Mouse (Mus musculus): ENCODE measurements around the gene Vstm2b.

The Vstm2b gene

DNA sequence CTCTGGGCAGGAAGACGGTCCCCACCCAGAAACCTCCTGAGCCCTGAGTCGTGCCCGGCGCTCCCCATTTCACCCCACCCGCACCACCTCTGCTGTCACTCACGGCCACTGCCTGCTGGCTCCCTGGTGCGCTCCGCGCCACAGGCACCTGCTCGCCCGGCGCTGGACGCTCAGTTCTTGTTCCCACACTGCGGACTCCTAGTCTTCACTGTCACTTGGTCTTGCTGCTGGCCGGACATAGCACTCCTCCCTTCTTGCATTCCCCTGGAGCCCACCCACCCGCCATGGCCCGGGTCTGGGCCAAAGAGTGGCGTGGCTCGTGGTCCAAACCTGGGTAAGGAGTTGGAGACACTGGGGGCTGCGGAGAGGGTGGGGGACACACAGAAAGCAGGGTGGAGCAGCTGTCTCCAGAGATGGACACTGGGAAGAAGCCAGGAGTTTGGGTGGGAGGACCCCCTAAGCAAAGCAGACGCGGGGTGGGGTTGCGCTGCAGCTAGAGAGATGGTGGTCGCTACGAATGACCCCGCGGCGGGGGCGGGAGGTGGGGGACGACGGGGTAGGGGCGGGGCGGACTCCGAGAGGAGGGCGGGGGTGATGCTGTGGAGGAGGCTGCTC, at the start of gene Vstm2b:
TSS of gene Vstm2b (plus strand) at position 233 of the 615 bp plus-strand sequence.
- DNase-seq = peak; percentile 88

DNA sequence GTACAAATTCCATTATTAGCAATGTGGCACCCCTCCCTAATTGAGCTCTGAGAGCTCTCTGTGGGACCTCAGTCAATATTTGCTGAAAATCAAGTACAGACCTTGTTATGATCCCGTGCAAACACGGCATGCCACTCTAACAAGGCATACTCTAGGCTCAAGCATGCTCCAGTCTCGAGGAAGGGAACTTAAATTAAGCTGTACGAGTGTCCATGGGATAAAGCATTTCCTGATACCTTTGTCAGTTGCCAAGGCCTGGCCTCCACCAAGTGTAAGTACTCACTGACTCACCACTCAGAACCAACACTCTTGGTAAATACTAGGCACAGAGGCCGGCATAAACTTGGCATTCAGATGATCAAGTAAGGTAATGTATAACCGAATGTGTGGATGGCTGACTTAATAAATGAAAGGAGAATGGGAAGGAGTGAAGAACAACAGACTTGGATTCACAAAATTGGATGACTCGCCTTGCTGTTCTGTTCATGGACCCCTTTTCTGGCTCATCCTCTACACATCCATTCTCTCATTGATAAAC, 42.0 kb upstream of the Vstm2b start:
- peak; percentile 34 for DNase-seq

DNA sequence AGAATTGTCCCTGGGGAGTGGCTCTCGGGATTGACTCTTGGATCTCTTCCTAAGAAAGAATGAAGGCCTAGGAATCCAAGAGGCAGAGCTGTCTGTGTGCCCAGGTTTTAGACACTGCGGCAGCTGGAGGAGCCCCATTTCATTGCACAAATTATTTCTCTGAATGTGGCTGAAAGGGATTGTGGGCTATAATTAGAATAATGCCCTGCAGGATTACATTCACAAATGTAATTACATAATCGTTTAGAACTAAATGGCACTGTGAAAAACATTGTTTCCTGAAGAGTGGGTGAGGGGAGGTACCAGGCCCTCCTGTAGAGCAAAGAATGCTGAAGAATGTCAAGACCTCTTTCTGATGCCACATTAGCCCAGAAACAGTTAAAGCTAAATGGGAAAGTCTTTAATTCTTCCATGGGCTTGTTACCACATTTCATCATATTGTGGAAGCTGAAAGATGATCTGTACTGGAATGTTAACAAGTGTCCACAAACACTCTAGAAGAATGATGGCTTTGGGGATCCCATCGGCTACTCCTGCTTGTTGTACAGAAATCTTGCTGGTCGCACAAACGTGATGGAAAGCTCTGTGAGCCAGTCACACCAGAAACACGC, 24.6 kb upstream of the Vstm2b start:
- no peak for DNase-seq

DNA sequence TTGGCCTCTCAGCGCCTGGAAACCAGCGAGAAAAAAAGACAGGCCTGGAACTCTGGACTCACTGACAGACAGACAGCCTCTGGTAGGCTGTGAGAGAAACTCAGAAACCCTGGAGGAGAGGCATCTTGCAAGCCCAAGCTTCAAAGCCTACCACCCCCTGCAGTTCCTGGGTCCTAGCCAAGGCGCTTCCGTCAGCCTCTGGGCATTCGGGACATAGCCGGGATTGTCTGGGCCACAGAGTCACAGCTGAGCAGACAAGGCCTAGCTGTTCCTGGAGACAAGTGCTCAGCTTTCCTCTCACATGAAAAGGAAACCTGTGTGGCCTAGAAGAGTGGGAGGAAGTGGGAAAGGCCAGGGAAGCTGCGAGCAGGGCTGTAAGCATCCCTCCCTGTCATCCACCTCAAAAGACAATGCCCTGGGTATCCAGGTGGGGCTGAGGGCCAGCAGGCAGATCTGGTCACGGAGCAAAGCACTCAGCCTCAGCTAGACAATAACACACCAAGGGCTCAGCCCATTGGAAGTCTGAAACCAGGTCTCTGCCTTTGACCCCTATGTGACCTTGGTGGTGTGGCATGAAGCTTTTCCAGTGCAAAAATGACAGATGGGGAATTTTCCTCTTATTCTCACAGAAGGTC, 13.2 kb upstream of the Vstm2b start:
- no peak for DNase-seq

DNA sequence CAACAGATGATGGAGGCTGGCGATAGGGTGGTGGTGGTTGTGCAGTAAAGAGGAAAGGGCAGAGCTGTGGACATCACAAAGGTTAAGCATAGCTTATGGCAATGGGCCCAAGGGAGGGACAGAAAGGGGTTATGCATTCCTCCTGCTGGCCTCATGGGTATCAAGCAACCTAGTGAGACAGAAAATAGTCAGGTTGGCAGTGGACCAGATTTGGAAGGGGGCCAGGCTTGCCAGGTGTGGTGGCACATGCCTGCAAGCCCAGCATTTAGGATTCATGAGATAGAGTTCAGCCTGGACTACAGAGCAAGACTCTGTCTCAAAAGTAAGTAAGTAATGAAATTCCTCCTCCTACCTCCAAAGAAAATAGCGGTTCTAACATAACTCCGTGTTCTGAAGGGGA, 9.8 kb upstream of the Vstm2b start:
- DNase-seq = no peak

DNA sequence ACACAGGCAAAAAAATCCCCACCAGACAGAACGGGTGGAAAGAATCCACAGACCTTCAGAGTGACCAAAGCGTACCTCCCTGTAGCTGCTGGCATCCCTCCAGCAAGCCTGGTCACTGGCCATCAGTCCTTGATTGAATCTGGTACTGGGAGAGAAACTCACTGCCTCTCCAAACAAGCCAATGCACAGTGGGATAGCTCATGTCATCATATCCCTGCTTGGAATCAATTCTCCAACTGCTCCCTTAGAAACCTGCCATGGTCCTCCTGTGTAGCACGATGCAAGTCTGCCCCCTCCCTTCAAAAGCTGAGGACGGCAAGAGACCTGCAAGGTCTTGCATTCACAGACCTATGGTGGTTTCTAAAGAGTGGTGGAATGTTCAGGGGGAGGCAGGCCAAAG, 1.2 kb upstream of the Vstm2b start:
- DNase-seq = no peak

DNA sequence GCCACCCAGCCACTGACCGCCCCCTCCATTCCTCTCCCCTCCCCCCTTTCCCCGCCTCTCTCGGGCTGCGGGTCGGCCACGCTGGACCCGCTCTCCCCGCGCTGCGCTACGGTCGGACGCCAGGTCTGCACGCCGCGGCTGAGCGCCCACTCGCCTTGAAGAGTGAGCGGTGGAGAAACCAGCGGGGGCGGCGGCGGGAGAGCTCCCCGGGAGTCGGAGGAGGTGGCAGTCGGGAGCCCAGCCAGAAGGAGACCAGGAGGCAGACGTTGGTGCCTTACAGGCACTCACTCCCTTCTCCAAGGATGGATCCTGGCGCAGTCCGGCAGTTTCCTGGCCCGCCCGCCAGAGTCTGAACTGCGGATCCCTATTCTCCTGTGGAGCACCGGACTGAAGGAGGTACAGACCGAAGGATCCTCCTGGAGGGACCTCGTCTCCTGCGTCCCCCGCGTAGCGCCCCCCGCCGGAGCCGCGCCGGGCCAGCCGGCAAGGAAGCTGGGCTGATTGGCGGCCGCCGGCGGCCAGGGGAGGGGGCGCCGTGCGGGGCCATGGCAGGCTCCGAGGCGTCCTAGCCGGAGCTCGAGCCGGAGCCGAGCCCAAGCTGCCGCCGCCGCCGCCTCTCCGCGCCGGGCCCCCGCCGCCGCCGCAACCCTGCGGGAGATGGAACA, 715 bp downstream of the Vstm2b start:
- no peak for DNase-seq

DNA sequence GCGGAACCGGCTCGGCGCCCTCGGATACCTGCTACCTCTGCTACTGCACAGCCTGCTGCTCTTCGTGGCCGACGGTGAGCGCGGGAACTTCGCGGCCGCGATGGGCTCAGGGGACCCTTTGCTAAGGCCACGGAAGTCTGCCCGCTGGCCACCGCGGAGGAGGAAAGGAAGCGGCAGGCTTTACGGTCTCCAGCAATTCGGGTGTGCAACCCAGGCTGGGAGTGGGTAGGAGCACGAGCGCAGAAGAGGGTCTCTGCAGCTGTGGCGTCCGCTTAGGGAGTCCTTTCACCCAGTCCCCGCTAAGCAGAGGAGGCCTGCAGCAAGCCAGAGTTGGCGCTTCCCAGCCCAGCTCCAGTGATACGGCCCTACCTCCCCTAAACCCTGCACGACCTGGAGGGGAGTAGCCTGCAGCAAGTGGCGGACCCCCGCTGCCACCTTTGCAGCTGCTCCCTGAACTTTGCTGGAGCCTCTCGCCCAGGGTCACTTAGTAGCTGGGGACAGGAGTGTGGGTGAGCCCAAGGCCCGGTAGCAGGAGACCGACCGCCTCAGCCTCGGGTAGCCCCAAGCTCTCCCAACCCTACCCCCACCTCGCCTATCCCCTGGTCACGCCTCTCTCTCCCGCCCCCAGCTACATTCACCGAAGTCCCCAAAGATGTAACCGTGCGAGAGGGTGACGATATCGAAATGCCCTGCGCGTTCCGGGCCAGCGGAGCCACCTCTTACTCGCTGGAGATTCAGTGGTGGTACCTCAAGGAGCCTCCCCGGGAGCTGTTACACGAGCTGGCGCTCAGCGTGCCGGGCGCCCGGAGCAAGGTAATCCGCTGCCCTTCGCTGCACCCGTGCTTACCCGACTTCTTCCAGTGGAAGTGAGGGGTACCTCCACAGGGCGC, 1.5 kb downstream of the Vstm2b start:
- peak; percentile 90 for DNase-seq

DNA sequence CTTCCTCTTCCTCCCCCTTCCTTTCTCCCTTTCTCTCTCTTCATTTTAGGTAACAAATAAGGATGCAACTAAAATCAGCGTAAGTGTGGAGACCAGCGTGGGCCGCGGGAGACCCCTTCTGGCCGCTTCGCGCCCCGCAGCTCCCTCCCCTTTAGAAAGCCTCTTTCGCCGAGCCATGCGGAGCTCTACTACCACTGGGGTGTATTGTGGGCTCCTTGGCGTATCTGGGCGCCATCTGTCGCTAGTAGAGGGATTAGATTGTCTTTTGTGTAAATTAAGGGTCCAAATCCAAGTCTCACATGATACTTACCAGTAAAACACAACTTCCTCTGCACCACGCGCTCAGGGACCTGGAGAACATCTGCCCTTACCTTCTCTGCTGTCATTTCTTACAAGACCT, 3.1 kb downstream of the Vstm2b start:
- peak; percentile 89 for DNase-seq

DNA sequence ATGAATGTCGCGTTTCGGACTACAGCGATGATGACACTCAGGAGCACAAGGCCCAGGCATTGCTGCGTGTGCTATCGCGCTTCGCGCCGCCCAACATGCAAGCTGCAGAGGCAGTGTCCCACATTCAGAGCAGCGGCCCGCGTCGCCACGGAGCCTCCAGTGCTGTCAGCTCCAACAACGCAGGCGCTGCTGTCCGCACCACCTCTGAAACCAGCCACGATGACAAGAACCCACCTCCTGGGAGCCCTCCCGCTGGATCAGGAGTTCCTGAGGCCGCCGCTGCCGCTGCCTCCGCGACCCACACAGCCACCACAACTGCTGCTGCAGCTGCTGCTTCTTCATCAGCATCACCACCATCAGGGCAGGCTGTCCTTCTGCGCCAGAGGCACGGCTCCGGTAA, 4.4 kb downstream of the Vstm2b start:
- no peak for DNase-seq

DNA sequence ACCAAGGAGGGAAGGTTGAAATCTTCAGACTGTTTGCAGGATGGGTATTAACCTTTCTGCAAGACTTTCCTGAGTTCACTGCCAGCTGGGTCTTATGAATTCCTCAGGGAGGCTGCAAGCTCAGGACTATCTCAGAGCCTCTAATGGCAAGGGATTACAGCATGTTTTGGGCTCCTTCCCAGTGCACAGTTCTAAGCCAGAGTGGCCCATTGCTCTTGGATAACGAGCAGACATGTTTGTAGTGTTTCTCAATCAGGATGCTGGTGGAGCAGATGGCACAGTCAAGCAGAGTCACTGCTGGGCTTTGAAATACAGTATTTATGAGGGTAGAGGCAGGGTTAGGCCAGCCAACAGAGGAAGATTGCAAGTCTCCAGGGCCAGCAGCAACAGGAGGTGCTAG, 8.4 kb downstream of the Vstm2b start:
- peak; percentile 94 for DNase-seq

DNA sequence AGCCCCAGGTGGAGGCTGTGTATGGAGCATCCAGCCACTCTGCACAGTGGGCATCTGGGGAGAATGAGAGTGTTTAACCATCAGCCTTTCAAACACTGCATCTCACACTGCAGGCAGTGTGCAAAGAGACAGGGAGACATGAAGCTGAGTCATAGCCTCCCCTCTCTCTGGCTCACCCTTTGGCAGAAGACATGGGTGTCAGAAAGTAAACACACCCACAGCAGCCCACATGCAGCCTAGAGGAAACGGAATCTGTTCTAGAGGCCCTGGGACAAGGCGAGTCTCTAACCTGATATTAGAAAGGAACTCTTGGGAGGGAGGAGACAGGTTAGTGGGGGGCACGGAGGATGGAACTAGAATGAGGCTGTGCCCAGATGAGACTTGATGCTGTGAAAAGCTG, 18.6 kb downstream of the Vstm2b start:
- DNase-seq = no peak

DNA sequence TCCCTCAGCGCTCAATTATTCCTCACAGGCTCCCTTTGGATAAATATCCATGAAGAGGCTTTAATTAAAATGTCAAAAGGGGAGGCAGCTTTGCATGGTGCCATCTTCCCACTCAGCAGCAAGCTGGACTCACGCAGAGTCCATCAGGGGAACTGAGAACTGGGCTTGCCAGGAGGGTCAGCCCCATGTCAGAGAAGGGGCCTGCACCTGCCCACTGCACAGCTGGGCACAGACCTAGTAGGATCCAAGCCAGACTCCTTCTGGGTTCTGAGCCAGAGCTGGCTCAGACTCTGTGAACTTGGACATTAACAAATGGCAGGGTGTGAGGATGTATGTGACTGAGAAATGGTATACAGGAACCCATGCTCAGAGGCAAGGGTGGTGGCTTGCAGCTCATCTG, 22.0 kb downstream of the Vstm2b start:
- DNase-seq = no peak

DNA sequence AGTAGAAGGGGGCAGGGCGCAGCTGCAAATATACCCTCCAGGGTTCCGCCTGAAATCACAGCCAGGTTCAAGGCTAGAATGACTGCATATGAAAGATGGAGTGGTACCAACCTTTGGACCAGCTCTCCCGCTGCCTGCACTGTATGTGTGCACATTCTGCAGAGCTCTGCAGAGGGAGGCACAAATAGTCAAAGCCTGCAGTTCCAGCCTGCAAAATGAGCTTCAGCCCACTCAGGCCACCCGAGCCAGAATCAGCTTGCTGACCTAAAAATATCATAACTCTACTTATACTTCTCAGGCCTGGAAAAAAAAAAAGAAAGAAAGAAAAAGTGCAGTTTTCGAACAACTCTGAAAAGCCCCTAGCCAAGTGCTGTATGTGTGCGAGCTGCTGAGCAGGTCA, 23.2 kb downstream of the Vstm2b start:
- no peak for DNase-seq

DNA sequence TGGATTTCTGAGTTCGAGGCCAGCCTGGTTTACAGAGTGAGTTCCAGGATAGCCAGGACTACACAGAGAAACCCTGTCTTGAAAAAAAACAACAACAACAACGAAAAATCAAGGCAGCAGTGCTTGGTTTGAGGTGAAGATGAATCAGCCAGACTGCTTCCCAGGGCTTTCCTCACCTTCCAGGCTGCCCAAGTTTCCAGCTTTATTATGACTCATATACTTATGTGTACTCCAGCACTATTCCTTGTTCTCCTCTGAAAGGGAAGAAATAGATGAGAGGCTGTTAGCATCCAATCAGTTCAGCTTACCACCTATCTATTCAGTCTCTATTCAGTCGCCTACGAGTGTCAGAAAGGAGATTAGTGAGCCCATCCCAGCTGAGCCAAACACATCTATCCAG, 24.7 kb downstream of the Vstm2b start:
- no peak for DNase-seq

DNA sequence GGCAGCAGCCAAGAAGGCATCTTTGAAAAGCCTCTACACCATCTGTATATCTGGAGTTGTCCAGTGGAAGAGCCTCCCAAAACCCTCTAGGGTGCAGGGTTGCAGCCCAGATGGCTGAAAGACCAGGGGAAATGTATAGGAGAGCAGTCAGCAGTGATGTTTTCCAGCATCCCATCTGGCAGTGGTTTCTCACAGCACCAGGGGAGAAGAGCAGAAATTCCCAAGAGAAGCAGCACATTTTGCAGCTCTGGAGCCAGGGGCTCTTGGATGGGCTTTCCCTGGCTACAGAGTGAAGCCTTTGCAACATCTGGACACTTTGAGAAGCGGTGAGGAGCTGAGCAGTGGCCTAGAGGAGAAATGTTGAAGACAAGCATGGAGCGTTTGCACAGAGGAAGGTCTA, 30.3 kb downstream of the Vstm2b start:
- DNase-seq = peak; percentile 94

DNA sequence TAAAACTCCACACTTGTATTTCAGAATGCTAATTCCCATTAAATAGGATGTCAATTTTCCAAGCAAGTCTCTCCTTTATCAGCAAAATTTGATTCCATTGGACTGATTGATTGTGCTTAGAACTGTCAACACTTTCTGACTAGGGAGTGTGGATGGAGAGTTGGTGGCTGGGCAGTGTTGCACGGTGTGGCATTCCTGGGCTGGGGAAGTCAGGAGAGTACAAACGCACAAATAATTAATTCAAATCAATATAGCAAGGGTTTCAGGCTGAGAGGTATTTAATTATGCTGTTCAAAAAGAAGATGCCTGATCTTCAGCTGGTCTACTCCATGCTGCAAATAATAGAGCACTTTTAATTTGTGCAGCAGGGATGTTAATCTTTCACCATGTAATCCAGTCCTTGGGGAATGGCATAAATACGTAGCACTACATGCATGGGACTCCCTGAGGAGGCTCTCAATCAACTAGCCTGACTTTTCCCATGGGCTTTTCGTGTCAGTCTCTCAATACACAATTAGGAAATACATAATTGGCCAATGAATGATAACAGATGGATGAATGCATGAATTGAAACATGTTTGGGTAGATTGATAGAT, 38.6 kb downstream of the Vstm2b start:
- DNase-seq = peak; percentile 16

DNA sequence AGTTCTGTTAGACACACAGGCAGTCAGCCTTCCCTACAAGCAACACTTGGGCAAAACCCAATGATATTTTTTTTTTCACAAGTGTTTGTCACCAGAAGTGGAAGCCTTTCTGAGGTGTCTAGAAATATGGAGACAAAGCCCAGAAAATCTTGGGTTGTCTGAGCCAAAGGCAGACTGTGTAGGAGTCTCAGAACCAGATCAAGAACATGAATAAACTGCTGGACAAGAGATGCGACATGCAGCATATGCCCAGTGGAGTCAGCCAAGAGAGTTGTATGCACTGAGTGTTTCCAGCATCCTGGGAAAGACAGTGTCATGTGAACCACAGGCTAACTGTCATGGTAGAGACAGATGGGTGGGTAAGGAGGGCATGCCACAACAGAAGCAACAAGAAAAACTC, 41.2 kb downstream of the Vstm2b start:
- peak; percentile 29 for DNase-seq

DNA sequence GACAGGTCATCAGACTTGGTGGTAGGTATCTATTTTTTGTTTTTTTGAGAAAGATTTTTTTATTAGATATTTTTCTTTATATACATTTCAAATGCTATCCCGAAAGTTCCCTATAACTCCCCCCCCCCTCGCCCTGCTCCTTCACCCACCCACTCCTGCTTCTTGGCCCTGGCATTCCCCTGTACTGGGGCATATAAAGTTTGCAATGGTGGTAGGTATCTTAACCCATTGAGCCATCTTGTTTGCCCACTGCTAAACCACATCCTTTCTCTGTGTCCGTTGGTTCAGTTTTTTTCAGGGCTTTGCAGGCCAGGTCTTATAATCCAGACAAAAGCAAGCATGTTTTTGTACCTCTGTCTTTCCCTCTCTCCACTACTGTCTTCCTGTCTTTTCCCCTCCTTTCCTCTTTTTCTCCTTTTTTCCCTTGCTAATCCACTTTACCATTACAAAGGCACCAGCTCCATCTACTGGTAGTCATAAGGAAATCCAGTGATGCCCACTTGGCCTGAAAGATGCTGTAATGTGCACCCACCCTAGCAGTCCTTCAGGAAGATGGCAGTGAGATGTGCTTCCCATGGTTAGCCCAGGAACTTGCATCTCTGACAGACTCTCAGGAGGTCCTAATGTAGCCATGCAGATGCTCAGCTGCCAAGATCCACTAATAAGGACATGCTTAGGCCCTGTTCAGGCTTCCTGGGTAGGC, 44.3 kb downstream of the Vstm2b start:
- DNase-seq = peak; percentile 55
